Mouse (Mus musculus) urinary bladder, postnatal 10 days (tissue): ENCODE results near the gene Camsap1.

Experiments used
- DNase-seq: peaks from one replicate; pipeline ENCODE4 v3.0.0; 2022; ENCODE audit warnings: low spot score

The Camsap1 gene

DNA sequence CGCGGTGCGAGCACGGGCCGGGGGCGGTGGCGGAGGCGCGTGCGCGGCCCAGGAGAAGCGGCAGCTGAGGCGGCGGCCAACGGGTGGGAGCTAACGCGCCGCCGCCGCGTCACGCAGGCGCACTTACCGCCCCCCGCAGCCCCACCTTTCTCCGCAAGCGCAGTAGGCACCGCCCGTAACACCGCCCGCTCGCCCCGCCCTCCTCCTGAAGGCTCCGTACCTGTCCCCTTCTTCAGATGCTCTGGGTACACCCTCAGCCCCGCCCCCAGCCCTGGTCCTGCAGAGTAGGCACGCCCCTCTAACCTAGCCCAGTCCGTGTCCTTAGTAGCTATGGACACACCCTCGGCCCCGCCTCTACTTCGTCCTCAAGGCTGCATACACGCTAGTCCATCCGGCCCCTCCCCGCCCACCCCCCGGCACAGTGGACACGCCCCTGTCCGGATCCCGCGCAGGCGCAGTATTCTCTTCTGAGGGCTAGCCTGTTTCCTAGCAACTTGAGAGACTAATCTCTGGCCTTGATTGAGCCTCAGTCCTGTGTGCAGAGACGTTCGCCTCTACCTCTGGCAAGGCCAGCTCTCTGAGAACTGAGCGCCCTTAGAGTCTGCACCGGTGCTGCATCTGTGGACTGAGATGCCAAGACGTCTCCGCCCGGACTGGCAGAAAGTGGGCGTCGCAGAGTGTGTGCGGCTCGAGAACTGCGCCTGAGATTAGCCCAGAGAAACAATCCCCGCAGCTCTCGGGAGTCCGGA lies at the start of gene Camsap1:
TSS of gene Camsap1 (minus strand) at position 124 of the 749 bp plus-strand sequence.
- DNase-seq, result peak; percentile 99

GRCm38 (mm10) chr2:26030288-26030687 lies 47.2 kb upstream of the Camsap1 start:
- no peak for DNase-seq

GRCm38 (mm10) chr2:26024138-26025075 lies 41.3 kb upstream of the Camsap1 start:
- DNase-seq, result no peak

GRCm38 (mm10) chr2:26022626-26023025 lies 39.5 kb upstream of the Camsap1 start:
- DNase-seq, result no peak

GRCm38 (mm10) chr2:26022258-26022565 lies 39.1 kb upstream of the Camsap1 start:
- DNase-seq, result no peak

GRCm38 (mm10) chr2:26021561-26022257 lies 38.6 kb upstream of the Camsap1 start, which contains the start of gene Ubac1:
Ubac1 (minus strand) TSS chr2:26021747.
- DNase-seq, result peak; percentile 49

DNA sequence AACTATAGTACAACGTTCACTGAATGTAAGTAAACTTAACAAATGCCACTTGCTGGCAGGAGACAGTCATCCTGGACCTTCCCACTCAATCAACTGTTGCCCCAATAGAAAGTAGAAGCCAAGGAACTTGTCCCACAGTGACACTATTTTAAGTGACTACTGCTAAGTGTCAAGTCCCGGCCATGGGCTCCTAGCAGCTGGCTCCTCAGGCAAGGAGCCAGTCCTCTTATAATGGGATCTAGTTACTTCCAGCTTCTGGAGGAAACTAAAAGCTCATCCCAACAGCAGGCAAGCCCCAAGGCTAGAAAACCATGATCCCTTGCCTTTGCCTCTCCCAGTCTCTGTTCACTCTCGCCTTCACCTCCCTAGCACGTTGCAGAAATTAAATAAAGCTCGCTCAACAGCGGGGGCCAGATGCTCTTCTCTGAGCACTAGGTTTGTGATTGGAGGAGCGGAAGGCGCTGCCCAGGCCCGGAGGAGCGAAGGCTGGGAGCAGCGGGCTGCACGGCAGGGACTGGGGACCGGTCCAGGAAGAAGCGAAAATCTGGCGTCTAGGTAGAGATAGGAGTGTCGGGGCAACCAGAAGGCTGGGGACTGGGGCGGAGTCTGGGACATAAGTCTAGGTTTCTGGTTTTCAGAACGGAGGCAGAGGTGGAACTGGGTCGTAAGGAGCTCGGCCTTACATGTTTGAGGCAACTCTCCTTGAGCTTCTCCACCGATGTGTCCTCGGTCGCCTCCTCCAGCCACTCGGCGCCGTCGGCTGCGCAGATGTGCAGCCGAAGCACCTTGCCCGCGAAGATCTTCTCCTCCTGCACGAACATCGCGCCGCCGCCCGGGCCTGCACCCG lies 37.9 kb upstream of the Camsap1 start:
- DNase-seq, result no peak

GRCm38 (mm10) chr2:26019923-26020322 lies 36.8 kb upstream of the Camsap1 start:
- DNase-seq, result no peak

DNA sequence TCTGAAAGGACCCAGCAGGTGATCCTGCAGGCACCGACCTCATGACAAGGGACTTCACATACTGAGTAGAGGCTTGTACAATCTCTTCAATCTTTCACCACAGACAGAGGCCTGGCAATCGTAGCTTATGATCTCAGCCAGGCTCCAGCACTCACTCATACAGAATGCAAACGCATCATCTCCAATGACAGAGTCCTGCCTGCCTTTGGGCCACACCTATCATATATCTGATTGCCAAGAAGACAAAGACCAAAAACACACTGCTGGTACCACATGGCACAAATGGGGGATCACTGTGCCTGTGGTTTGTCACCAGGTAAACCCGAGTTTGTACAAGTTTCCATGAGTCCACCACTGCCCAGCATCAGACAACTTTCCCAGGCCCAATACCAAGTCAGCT lies 34.2 kb upstream of the Camsap1 start:
- DNase-seq, result no peak

DNA sequence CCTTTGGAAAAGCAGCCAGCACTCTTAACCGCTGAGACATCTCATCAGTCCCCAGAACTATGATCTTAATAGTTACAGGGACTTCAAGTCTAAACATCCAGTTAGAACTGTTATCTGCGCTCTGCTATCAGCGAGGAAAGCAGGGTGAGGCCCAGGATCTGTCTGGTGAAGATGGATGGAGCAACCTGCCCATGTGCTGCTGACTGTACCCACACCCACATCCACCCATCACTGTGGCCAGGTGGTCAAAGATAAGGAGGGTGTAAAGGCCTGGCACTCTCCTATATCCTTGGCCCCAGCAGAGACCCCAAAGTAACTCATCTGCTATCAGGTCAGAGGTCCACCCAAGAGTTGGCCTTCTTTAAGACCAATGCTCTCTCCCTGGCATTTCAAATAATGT lies 30.6 kb upstream of the Camsap1 start:
- DNase-seq, result no peak

GRCm38 (mm10) chr2:26011420-26011819 lies 28.3 kb upstream of the Camsap1 start:
- no peak for DNase-seq

DNA sequence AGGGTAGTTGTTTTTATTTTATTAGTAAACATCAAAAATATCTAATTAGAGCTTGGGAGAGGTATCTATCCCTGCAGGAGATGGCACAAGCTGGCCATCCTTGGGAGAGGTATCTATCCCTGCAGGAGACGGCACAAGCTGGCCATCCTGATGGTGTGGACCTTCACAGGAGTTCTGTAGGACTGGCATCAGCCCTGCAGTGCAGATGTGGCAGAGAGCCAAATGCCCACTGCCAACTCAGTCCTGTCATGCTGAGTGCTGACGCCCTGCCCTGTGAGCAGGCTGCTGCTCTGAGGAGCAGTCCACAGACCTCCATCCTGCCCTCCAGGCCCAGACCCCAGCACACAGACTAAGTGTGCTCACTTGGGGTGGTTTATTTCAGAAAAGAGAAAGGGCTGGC lies 18.9 kb upstream of the Camsap1 start:
- no peak for DNase-seq

DNA sequence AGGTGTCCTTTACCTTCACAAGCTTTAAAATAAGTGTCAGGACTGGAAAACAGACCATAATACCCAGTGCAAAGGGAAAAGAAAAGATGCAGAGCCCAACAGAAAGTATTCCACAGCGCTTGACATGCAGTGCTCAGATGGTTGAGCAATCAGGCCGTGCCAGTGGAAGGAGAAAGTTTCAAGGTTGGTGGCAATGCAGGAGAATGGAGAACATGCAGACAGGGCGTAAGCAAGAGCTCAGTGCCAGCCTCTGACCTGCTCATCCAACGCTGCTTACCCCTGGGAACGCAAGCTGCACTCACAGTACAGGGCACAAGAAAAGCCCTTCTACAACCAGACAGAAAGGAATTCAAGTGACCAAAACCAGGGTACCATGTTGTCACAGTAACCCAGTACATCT lies 18.1 kb upstream of the Camsap1 start:
- no peak for DNase-seq

DNA sequence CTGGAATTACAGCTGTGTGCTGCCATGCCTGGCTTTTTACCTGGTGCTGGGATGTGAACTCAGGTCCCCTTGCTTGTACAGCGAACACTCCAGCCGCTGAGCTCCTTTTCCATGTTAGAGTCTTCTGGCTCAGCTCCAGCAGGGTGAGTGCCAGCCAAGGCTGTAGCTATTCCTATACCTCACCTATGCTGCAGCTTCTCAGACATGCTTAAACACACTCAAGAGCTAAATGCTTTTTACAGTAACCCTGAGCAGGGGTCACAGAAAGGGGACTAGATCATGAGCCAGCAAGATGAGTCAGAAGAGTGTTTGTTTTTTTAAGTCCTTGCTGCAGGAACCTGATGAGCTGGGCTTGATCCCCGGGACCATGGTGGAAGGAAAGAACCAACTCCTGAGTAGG lies 14.6 kb upstream of the Camsap1 start:
- DNase-seq, result no peak

- DNase-seq, result no peak
Observed at GRCm38 (mm10) chr2:25994791-25995190, 11.7 kb upstream of the Camsap1 start.

DNA sequence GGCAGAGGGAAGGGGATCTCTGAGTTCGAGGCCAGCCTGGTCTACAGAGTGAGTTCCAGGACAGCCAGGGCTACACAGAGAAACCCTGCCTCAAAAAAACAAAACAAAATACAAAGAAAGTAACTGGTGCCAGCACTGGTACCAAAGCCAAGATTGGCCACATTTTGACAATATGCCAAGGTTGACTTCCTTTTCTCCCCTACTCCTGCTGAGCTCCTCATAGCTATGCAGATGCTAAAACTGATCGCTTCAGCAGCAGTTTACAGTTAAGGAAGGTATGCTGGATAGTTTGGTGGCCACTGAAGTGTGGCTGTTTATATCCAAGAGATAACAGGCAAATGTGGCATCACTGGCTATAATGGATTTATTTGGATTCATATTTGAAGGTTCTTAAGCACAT lies 9.2 kb upstream of the Camsap1 start:
- DNase-seq, result no peak

- no peak for DNase-seq
Observed at GRCm38 (mm10) chr2:25989651-25990050, 6.6 kb upstream of the Camsap1 start.

GRCm38 (mm10) chr2:25987817-25988216 lies 4.7 kb upstream of the Camsap1 start:
- DNase-seq, result no peak

- DNase-seq, result no peak
Observed at GRCm38 (mm10) chr2:25986601-25987000, 3.5 kb upstream of the Camsap1 start.

- DNase-seq, result no peak
Observed at GRCm38 (mm10) chr2:25982426-25983091, 523 bp downstream of the Camsap1 start.

- no peak for DNase-seq
Observed at GRCm38 (mm10) chr2:25982052-25982425, 1.0 kb downstream of the Camsap1 start.
